Mouse (Mus musculus): ENCODE data around the gene Gm47985. TPM values are rescaled to one million over a fixed set of nuclear protein-coding genes. Genes with fewer than 3 reads are reported as not detected.
"Not testable (repeated sequence)": the region's sequence is repeated elsewhere in the genome, so short reads cannot be mapped to it uniquely, and the experiment has no call there.

Gene Gm47985
- polyA plus RNA-seq, 1 experiment: not detected

GRCm38 (mm10) chr1:151188469-151188868, 6.1 kb downstream of the Gm47985 start:
- no peak for DNase-seq
- TF ChIP-seq POLR2A (IDR thresholded peaks at IDR 0.05; ENCODE audit: borderline replicate concordance, insufficient read depth, low read length) (no peak), CTCF (IDR thresholded peaks at IDR 0.05; ENCODE audit: borderline replicate concordance, insufficient read depth, low read depth, low read length) (no peak)
- WGBS: 88% methylated on average over 4 of the region's 4 CpGs
- Histone ChIP-seq H3K27ac (ENCODE audit: insufficient read depth, low read length) (no peak overlapping the region), H3K4me1 (ENCODE audit: control insufficient read depth, insufficient read depth, low read length) (no peaks in the 10 kb centered on the region), H3K27me3 (ENCODE audit: control insufficient read depth, insufficient read depth, low read length) (no peaks in the 10 kb centered on the region), H3K4me3 (replicated peaks; ENCODE audit: insufficient read depth, low read depth, low read length) (no peak overlapping the region)

GRCm38 (mm10) chr1:151192075-151192474, 9.7 kb downstream of the Gm47985 start, which contains the start of gene Gm8947:
TSS of gene Gm8947 (plus strand) at chr1:151192376.
- not testable (repeated sequence) for H3K4me1 ChIP-seq (ENCODE audit: control insufficient read depth, insufficient read depth, low read length)
- WGBS: 100% methylated on average over 2 of the region's 7 CpGs

GRCm38 (mm10) chr1:151192739-151193138, 10.4 kb downstream of the Gm47985 start:
- DNase-seq; H3K27me3 ChIP-seq (ENCODE audit: control insufficient read depth, insufficient read depth, low read length); H3K4me1 ChIP-seq (ENCODE audit: control insufficient read depth, insufficient read depth, low read length); H3K4me3 ChIP-seq (replicated peaks; ENCODE audit: insufficient read depth, low read depth, low read length); H3K27ac ChIP-seq (ENCODE audit: insufficient read depth, low read length): not testable (repeated sequence)
- WGBS: 66% methylated on average over 15 of the region's 15 CpGs

More at GRCm38 (mm10) chr1:151192075-151192474, 9.7 kb downstream of the Gm47985 start, which contains the start of gene Gm8947:
- H3K27me3 ChIP-seq (ENCODE audit: control insufficient read depth, insufficient read depth, low read length); H3K27ac ChIP-seq (ENCODE audit: insufficient read depth, low read length); H3K4me3 ChIP-seq (replicated peaks; ENCODE audit: insufficient read depth, low read depth, low read length); DNase-seq: not testable (repeated sequence)

GRCm38 (mm10) chr1:151195986-151196385, 13.6 kb downstream of the Gm47985 start:
- H3K27me3 ChIP-seq (ENCODE audit: control insufficient read depth, insufficient read depth, low read length); H3K4me3 ChIP-seq (replicated peaks; ENCODE audit: insufficient read depth, low read depth, low read length); H3K4me1 ChIP-seq (ENCODE audit: control insufficient read depth, insufficient read depth, low read length); DNase-seq; H3K27ac ChIP-seq (ENCODE audit: insufficient read depth, low read length): not testable (repeated sequence)
- WGBS: 74% methylated on average over 4 of the region's 4 CpGs

GRCm38 (mm10) chr1:151196690-151197089, 14.4 kb downstream of the Gm47985 start:
- not testable (repeated sequence) for H3K27me3 ChIP-seq (ENCODE audit: control insufficient read depth, insufficient read depth, low read length); DNase-seq; H3K4me3 ChIP-seq (replicated peaks; ENCODE audit: insufficient read depth, low read depth, low read length); H3K27ac ChIP-seq (ENCODE audit: insufficient read depth, low read length); H3K4me1 ChIP-seq (ENCODE audit: control insufficient read depth, insufficient read depth, low read length)
- 86% methylated on average over 3 of the region's 3 CpGs for WGBS

- H3K27ac ChIP-seq (ENCODE audit: insufficient read depth, low read length); H3K4me1 ChIP-seq (ENCODE audit: control insufficient read depth, insufficient read depth, low read length); DNase-seq; H3K4me3 ChIP-seq (replicated peaks; ENCODE audit: insufficient read depth, low read depth, low read length); H3K27me3 ChIP-seq (ENCODE audit: control insufficient read depth, insufficient read depth, low read length): not testable (repeated sequence)
- 86% methylated on average over 3 of the region's 4 CpGs for WGBS
Measured at GRCm38 (mm10) chr1:151198120-151198519, 15.8 kb downstream of the Gm47985 start, which contains the start of gene Gm47995. TSS of gene Gm47995 (plus strand) at chr1:151198448.

GRCm38 (mm10) chr1:151200620-151201019, 18.3 kb downstream of the Gm47985 start:
- H3K4me1 ChIP-seq (ENCODE audit: control insufficient read depth, insufficient read depth, low read length); H3K27ac ChIP-seq (ENCODE audit: insufficient read depth, low read length); H3K4me3 ChIP-seq (replicated peaks; ENCODE audit: insufficient read depth, low read depth, low read length); H3K27me3 ChIP-seq (ENCODE audit: control insufficient read depth, insufficient read depth, low read length); DNase-seq: not testable (repeated sequence)

- H3K4me3 ChIP-seq (replicated peaks; ENCODE audit: insufficient read depth, low read depth, low read length); H3K4me1 ChIP-seq (ENCODE audit: control insufficient read depth, insufficient read depth, low read length); H3K27me3 ChIP-seq (ENCODE audit: control insufficient read depth, insufficient read depth, low read length); H3K27ac ChIP-seq (ENCODE audit: insufficient read depth, low read length); DNase-seq: not testable (repeated sequence)
- 49% methylated on average over 4 of the region's 5 CpGs for WGBS
Measured at GRCm38 (mm10) chr1:151202771-151203170, 20.4 kb downstream of the Gm47985 start.

GRCm38 (mm10) chr1:151203818-151204217, 21.5 kb downstream of the Gm47985 start, which contains the start of gene 3110040M04Rik:
TSS of gene 3110040M04Rik (plus strand) at chr1:151204121.
- H3K27me3 ChIP-seq (ENCODE audit: control insufficient read depth, insufficient read depth, low read length); H3K27ac ChIP-seq (ENCODE audit: insufficient read depth, low read length); DNase-seq; H3K4me1 ChIP-seq (ENCODE audit: control insufficient read depth, insufficient read depth, low read length); H3K4me3 ChIP-seq (replicated peaks; ENCODE audit: insufficient read depth, low read depth, low read length): not testable (repeated sequence)
- WGBS: no CpG with 5 or more reads among the region's 6 CpGs

GRCm38 (mm10) chr1:151208493-151208892, 26.2 kb downstream of the Gm47985 start:
- DNase-seq; H3K27ac ChIP-seq (ENCODE audit: insufficient read depth, low read length); H3K4me3 ChIP-seq (replicated peaks; ENCODE audit: insufficient read depth, low read depth, low read length); H3K4me1 ChIP-seq (ENCODE audit: control insufficient read depth, insufficient read depth, low read length); H3K27me3 ChIP-seq (ENCODE audit: control insufficient read depth, insufficient read depth, low read length): not testable (repeated sequence)
- 48% methylated on average over 3 of the region's 5 CpGs for WGBS

- not testable (repeated sequence) for H3K4me3 ChIP-seq (replicated peaks; ENCODE audit: insufficient read depth, low read depth, low read length); H3K27me3 ChIP-seq (ENCODE audit: control insufficient read depth, insufficient read depth, low read length); H3K27ac ChIP-seq (ENCODE audit: insufficient read depth, low read length); H3K4me1 ChIP-seq (ENCODE audit: control insufficient read depth, insufficient read depth, low read length); DNase-seq
Measured at GRCm38 (mm10) chr1:151208944-151209343, 26.6 kb downstream of the Gm47985 start.

- H3K27me3 ChIP-seq (ENCODE audit: control insufficient read depth, insufficient read depth, low read length); H3K4me1 ChIP-seq (ENCODE audit: control insufficient read depth, insufficient read depth, low read length); H3K4me3 ChIP-seq (replicated peaks; ENCODE audit: insufficient read depth, low read depth, low read length); H3K27ac ChIP-seq (ENCODE audit: insufficient read depth, low read length); DNase-seq: not testable (repeated sequence)
- WGBS: 94% methylated on average over 4 of the region's 8 CpGs
Measured at GRCm38 (mm10) chr1:151209824-151210355, 27.6 kb downstream of the Gm47985 start, which contains the start of gene Gm47996. TSS of gene Gm47996 (plus strand) at chr1:151210131.

GRCm38 (mm10) chr1:151211666-151212065, 29.3 kb downstream of the Gm47985 start:
- DNase-seq; H3K4me1 ChIP-seq (ENCODE audit: control insufficient read depth, insufficient read depth, low read length); H3K27ac ChIP-seq (ENCODE audit: insufficient read depth, low read length); H3K27me3 ChIP-seq (ENCODE audit: control insufficient read depth, insufficient read depth, low read length); H3K4me3 ChIP-seq (replicated peaks; ENCODE audit: insufficient read depth, low read depth, low read length): not testable (repeated sequence)
- 92% methylated on average over 5 of the region's 5 CpGs for WGBS
